Mouse (Mus musculus): ENCODE results near the gene Zfp277.

Gene Zfp277

DNA sequence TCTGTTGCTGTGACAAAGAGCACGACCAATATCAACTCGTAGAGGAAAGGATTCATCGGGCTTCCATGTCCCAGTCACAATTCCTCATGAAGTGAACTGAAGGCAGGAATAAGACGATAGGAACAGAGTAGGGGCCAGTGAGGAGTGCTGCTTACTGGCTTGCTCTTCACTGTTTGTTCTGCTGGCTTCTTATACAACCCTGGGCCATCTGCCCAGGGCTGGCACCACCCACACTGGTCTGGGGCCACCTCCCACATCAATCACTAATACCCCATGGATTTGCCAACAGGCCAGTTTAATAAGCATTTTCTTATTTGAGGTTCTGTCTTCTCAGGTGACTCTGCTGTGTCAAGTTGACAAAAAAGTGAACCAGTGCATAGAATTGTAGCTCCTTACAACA is 60.4 kb downstream of the Zfp277 start:
- ChIA-PET POLR2A (no interaction called here), CTCF (no interaction called here)

DNA sequence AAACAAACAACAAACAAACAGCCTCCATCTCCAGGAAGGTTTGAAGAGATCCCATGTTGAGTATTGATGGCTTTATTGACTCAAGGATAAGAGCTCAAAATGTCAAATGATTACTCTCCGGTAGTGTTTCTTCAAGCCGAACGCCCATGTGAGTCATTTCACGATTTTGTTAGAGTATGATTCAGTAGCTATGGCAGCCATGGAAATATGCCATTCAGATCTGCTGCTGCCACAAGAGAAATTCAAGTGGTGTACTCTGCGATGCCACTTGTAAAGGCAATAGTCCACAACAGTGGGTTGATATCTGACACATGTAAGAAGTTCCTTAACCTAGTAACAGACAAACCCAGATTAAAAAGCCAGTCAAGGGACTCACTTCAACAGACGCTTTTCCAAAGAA is 62.0 kb downstream of the Zfp277 start:
- ChIA-PET CTCF (no interaction called here), POLR2A (interaction anchor here in 1 of 4 experiments (1.0 kb wide), 1 partner anchor 157 kb away, joined by 4 read pairs; no protein-coding TSS in a partner anchor)

DNA sequence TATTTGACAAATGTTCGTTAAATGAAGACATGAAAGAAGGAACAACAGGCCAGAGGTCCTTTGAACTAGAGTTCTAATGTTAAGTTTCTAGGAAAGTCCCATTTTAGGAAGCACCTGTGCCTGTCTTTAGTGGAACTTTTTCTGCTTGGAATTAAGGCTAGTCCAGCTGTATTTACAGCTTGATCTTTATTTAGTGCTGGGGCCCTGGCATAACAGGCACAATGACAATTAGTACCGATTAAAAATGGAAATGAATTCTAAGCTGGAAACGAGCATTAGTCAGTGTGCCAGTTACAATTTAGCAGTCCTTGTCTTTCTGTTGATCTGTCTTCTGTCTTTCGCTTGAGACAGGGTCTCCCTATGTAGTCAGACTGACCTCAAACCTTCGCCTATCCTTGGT is 63.2 kb downstream of the Zfp277 start:
- POLR2A ChIA-PET = no interaction called here
- CTCF ChIA-PET = no interaction called here

DNA sequence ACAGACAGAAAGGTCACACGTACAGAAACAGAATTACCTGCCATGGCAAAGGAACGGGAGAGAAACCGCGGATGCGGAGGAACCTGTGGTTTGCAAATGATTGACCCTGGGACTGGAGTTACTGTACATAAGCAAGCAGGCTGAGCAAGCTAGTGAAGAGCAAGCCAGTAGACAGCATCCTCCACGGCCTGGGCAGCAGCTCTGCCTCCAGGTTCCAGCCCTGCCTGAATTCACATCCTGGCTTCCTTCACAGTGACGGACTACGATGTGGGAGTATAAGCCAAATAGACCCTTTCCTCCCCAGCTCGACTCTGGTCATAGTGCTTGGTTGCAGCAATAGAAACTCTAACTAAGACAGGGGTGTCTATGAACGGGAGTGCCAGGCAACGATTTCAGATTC is 63.9 kb downstream of the Zfp277 start:
- ChIA-PET CTCF (interaction anchor here in 2 of 4 experiments (0.7 to 0.8 kb wide), 2 partner anchors 23 to 124 kb away, joined by 3 to 5 read pairs; no protein-coding TSS in a partner anchor), POLR2A (interaction anchor here in 1 of 4 experiments (1.3 kb wide), 1 partner anchor 12 kb away, joined by 3 read pairs; no protein-coding TSS in a partner anchor)

DNA sequence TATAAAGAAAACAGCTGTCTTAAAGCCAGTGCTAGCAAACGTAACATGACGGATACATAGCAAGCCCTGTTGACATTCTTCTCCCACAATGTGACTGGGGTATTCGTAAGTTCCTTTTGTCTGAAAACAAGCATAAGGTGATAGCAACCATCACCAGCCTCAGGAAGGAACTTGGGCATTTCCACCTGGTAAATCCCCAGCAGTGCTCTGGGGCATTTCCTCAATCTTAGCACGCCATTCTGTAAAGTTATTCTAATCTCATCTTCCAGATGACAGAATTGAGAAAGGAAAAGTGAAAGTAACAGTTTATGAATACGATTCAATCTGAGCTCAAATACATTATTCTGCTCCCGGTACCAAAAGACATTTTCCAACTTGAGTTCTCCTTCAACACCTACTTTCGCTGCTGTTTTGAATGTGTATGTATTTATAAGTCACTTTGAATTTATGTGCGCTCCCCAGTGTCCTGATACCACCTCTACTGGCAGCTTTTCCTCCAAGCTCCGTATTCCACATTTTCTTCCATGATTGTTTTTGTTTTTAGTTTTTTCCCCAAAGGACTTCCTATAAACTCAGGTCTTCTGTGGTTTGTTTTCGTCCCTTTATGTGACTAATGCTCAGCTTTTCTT is 64.4 kb downstream of the Zfp277 start:
- CTCF ChIA-PET = interaction anchor here in 2 of 4 experiments (0.6 to 0.8 kb wide), 3 partner anchors 22 to 124 kb away, joined by 3 to 5 read pairs (median 3); no protein-coding TSS in a partner anchor

DNA sequence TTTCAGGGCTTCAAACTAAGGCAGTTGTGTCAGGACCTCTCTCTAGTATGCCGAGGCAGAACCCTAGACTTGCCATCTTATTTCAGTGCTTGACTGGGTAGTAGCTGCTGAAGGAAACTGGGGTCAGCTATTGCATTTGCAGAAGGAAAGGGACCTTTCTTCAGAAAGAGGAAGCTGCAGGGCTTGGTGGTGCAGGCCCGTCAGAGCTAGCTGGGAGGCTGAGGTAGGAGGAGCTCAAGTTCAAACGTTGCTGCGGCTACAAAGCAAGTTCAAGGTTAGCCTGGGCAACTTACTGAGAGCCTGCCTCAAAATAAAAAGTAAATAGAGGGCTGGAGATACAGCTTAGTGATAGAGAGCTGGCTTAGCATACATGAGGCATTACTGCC is 66.2 kb downstream of the Zfp277 start:
- ChIA-PET POLR2A (interaction anchor here in 2 of 4 experiments (0.8 to 1.1 kb wide), 2 partner anchors 10 to 19 kb away, joined by 3 to 5 read pairs; no protein-coding TSS in a partner anchor), CTCF (interaction anchor here in 1 of 4 experiments (1.1 kb wide), 1 partner anchor 10 kb away, joined by 4 read pairs; no protein-coding TSS in a partner anchor)

More for the DNA sequence above, 64.4 kb downstream of the Zfp277 start:
- POLR2A ChIA-PET = interaction anchor here in 1 of 4 experiments (1.3 kb wide), 1 partner anchor 12 kb away, joined by 3 read pairs; no protein-coding TSS in a partner anchor

DNA sequence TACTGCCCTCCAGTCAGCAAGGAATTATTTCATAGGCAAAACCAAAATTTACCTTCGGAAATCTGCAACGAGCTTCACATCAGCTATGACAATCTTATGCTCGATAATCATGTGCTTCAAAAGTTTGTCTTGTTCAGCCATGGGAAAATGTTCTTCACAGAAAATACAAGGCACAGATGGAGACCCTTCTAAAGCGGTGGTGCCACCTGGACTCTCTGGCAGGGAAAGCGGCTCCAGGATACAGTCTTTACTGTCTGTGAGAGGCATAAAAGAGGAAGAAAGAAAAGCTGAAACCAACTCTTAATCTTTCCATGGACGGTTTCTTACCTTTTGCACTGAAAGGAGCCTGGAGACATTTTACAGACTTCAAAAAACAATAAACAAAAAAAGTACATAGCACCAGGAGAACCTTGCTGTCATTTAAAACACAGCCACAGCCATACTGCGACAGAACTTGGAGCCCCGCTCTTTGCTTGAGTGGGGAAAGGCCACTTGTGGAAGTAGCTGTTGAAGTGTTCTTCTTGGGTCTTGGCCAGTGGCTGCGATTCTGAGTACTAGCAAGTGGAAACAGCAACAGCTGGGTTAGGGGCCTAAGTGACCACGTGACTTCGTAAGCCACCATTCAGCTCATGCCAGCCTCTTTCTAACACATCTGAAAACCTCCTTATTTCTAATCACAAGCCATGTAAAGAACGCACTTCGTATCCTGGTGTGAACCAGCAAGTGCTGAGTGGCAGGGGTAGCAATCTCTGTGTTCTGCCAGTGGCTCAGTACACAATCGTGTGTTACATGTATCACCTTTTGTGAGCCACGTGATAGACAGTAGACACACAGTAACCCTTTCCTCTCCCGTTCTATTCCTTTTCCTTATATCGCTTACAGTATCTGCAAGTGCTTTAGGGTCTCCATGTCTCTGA is 66.8 kb downstream of the Zfp277 start:
- CTCF ChIA-PET = interaction anchor here in 1 of 4 experiments (1.1 kb wide), 1 partner anchor 9 kb away, joined by 4 read pairs; no protein-coding TSS in a partner anchor
- POLR2A ChIA-PET = interaction anchor here in 2 of 4 experiments (0.7 to 1.1 kb wide), 3 partner anchors 9 to 58 kb away, joined by 3 to 5 read pairs (median 4); no protein-coding TSS in a partner anchor

DNA sequence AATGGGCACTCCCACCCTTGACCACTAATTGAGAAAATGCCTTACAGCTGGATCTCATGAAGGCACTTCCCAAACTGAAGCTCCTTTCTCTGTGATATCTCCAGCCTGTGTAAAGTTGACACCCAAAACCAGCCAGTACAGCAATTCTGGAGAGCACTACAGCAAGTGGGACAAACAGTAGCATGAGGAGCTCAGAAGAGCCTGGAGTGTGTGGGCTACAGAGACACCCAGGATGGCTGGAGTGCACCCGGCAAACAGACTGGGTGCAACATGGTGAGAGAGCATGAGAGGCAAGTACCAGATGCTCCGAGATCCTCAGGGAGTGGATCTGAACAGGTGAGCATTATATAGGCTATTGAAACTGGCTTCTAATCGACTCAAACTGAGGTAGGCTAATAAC is 93.8 kb downstream of the Zfp277 start:
- ChIA-PET CTCF (no interaction called here), POLR2A (interaction anchor here in 1 of 4 experiments (1.6 kb wide), 1 partner anchor 129 kb away, joined by 4 read pairs; no protein-coding TSS in a partner anchor)

DNA sequence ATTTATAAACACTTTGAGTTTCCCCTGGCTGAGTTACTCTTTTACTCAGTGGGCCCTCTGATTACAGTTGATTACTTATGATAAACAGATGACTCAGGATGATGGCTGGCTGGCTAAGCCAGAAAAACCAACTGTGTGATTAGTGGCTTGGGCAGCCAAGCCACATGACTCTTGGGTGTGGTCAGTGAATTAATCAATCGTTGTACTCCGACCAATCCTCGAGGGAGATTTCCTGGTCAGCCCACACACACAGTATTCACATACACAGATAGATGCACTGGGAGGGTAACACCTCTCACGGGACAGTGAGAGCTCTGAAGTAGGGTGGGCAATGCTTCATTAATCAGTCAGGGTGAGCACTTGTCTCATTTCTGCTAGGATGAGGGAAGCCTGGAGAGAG is 97.5 kb downstream of the Zfp277 start:
- CTCF ChIA-PET = no interaction called here

DNA sequence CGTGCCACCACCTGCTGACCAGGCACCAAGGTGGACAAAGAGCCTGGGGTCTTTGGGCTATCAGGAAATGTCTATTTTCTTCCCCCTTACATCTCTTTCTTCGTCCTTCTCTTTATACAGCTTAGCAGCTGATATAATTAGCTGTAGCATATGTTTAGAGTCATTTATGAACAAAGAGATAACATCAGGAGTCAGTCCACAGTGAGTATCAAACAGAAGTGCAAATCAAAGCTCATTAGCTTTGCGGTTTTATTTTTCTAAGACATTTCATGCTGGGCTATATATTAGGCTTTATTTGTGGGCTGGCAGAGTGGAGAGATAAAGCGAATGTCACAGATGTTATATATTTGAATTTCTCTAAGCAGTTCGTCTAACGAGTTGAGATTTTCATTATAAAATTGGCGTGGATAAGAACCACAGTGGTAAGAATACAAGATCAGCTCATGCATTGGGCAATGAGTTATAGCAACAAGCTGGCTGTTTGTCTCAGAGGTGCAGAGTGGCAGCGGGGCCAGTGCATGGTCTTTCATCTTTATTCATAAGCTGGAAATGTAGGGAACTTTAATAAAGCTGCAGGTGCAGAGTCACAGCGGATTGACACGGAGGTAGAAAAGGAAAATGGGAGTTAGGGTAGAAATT is 98.5 kb downstream of the Zfp277 start:
- POLR2A ChIA-PET = interaction anchor here in 1 of 4 experiments (0.6 to 1.1 kb wide), 2 partner anchors 13 to 130 kb away, joined by 4 read pairs; no protein-coding TSS in a partner anchor
- CTCF ChIA-PET = no interaction called here

More for the DNA sequence above, 97.5 kb downstream of the Zfp277 start:
- POLR2A ChIA-PET = no interaction called here

DNA sequence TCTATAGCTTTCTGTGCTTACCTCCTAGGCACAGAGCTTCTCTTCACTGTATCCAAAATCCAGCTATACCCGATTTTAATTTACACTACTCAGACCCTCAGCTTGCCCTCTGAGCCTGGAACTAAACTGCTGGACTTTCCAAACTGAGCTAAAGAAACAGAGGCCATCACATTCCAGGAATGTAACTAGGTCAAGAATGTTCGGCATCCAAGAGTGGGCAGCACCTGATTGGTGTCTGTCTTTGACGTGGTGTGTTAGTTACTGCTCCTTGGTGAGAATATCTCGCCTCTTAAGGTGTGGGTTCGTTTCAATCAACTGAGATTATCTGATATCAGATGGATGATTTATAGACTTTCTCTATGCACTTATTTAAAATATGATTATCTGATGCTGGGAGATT is 104.3 kb downstream of the Zfp277 start:
- ChIA-PET CTCF (interaction anchor here in 1 of 4 experiments (1.2 kb wide), 1 partner anchor 84 kb away, joined by 4 read pairs; no protein-coding TSS in a partner anchor), POLR2A (interaction anchor here in 1 of 4 experiments (1.1 kb wide), 1 partner anchor 118 kb away, joined by 4 read pairs; no protein-coding TSS in a partner anchor)

DNA sequence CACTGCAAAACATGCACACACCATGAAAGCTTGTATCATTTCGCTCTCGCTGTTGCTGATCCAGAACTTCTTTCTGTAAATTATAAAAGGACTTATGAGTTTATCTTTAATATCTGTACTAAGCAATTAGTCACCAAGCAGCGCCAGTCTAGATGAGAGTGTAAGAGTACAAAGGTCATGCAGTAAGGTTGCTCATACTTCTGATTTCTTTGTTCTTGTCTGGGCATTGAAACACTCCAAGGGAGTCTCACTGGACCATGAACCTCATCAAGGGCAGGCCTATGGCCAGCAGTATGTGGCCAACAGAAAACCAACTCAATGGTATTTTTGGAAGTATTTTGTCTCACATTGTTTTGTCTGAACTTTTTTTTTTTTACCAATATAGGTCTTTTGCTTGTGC is 110.4 kb downstream of the Zfp277 start:
- ChIA-PET POLR2A (no interaction called here), CTCF (no interaction called here)

DNA sequence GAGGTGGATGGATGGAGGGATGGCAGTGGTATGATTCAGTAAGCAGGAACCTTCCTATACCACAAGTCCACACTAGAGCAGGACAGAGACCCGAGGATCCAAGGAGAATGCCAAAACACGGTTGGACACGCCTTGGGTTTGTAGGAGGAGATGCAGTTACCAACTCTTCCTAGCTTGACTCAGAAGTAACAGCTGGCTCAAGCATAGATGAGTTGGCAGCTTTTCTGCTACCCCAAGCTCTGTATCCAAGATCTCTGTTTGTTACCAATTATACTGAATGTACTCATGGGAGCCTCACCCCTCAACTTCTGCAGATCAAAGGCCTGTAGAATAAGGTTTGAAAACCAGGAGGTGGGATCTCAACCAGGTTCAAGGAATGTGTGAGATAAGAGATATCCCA is 114.2 kb downstream of the Zfp277 start:
- ChIA-PET POLR2A (interaction anchor here in 1 of 4 experiments (1.3 kb wide), 1 partner anchor 73 kb away, joined by 3 read pairs; no protein-coding TSS in a partner anchor), CTCF (no interaction called here)

DNA sequence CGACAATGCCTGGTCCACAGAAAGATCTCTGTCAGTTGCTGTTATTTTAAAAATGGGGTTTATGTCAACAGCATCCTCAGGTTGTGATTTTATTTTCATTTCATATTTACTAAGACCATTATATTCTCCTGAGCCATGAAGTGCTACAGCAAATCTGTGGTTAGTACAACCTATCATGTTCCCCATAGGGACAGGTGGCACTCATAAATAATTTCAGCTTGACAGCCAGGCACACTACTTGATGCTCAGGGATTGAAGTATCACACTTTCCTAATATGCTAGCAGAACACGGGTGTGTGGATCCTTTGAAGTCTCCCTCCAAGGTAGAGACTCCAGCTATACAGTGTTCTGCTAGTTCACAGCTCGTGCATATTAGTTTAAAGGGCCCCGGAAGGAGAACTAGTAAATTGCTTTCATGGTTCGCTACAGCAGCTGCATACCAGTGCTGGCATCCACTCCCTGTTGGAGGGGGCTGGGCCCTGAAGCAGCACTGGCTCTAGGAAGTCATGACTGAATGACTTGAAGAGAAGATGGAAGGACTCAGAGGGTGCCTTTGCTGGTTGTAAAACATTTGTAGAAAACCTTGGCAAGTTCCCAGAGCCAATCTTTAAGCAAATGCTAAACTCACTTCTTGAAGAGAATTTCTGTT is 118.6 kb downstream of the Zfp277 start:
- POLR2A ChIA-PET = interaction anchor here in 1 of 4 experiments (0.5 kb wide), 1 partner anchor 862 kb away, joined by 5 read pairs; no protein-coding TSS in a partner anchor

DNA sequence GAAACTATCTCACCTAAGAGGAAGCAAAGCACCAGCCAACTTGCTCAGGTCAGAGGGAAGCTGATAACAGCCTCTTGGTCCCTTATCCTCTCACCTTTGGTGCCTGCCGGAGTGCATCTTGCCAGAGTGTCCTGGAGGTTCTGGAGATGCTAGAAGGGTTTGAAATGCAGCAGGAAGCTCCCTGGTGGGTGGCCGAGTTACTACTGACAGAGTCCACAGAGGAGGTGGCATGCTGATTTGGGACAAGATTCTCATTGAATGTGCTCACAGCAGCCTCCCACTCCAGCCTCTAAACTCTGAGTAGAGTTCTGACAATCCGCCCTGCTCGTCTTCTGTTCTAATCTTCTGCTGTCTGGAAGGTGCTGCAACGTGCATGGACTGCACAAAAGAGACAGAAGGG is 120.1 kb downstream of the Zfp277 start:
- CTCF ChIA-PET = no interaction called here
- POLR2A ChIA-PET = interaction anchor here in 1 of 4 experiments (0.6 to 0.8 kb wide), 2 partner anchors 55 to 102 kb away, joined by 4 to 6 read pairs; no protein-coding TSS in a partner anchor

More for the DNA sequence above, 118.6 kb downstream of the Zfp277 start:
- CTCF ChIA-PET = no interaction called here

DNA sequence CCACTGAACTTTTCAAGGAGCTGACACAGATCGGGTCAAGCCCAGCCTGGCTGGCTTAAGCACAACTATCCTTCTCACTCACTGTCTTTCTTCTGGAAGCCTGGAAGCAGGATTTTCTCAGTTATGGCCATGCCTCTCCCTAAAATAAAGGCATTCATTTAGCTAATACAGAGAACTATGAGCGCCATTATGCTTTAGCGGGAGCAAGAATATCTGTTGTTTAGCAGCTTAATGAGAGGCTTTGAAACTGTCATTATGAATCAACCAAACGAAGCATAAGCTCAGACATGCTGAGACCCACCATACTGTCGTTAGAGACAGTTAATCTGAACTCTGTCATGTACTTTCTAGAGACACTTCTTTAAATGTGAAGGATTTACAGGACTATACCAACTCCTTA is 120.9 kb downstream of the Zfp277 start:
- CTCF ChIA-PET = no interaction called here

DNA sequence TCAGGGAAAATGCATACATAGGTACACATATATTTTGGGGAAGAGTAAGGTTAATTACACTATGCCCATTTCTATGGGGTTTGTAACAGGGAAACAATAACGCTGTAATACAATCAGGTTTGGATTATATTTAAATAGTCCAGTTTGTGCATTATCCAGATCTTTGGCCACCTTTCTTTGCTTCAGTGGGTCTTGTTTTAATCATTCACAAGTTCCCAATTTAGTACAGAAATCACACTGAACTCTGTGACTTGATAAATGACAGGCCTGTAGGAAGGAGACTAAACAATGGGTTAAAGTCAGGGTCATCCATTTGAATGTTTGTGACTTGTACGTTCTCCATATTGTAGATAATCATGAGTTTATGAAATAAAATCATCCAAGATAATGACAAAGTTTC is 130.6 kb downstream of the Zfp277 start:
- POLR2A ChIA-PET = interaction anchor here in 1 of 4 experiments (0.6 kb wide), 1 partner anchor 9 kb away, joined by 3 read pairs; no protein-coding TSS in a partner anchor
- CTCF ChIA-PET = no interaction called here

More for the DNA sequence above, 120.9 kb downstream of the Zfp277 start:
- POLR2A ChIA-PET = interaction anchor here in 1 of 4 experiments (0.7 to 0.8 kb wide), 2 partner anchors 83 to 102 kb away, joined by 4 read pairs; no protein-coding TSS in a partner anchor

DNA sequence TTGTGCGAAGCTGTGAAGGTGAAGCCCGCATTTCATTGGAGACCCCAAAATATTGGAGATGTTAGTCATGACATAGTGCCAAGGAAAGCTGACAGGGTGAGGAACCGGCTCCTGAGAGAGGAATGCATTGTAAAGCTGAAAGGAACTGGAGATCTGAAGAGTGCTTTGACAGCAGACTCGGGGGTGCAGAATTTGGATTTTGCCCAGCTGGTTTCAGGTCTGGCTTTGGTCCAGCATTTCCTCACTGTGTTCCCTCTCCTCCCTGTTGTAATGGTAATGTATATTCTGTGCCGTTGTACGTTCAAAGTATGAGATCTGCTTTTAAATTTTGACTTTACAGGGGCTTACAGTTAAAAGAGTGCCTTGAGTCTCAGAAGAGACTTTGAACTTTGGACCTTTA is 141.7 kb downstream of the Zfp277 start:
- CTCF ChIA-PET = interaction anchor here in 2 of 4 experiments (0.6 kb wide), 2 partner anchors 490 to 524 kb away, joined by 3 to 6 read pairs; no protein-coding TSS in a partner anchor

More for the DNA sequence above, 141.7 kb downstream of the Zfp277 start:
- POLR2A ChIA-PET = interaction anchor here in 1 of 4 experiments (1.1 kb wide), 1 partner anchor 83 kb away, joined by 3 read pairs; no protein-coding TSS in a partner anchor
